Mouse (Mus musculus) intestine, embryonic 14.5 days (tissue): ENCODE measurements at regions not wholly inside any gene's neighbourhood (a gene's known extent, or its start where the extent isn't known, plus 50 kb on each side); places are given as distances from the start of the nearest gene placed in this dataset.
A peak's percentile ranks its signal among the peaks of the same experiment; 100 is the strongest.

Experiments used
- ATAC-seq: fragments of 200-750 bp; cut with Nextera tagmentation; replicated peaks from 2 replicates; pipeline ENCODE4 v1.8.0; 2017; ENCODE audit warnings: low read depth, moderate number of reproducible peaks, moderate TSS enrichment, moderate library complexity; ENCODE audit not compliant: low FRiP score, low TSS enrichment
- DNase-seq: peaks from one replicate; pipeline ENCODE4 v3.0.0-alpha.2; 2018; ENCODE audit warnings: low spot score
- H3K27ac ChIP-seq: fragments of 300-500 bp; sonication (generic); 2 replicates; pipeline ENCODE4 v1.5.1; 2014; ENCODE audit warnings: low read depth, mild to moderate bottlenecking, control low read depth
- H3K27me3 ChIP-seq: fragments of 300-500 bp; sonication (generic); replicated peaks from 2 replicates; pipeline ENCODE4 v1.6.1; 2014; ENCODE audit warnings: low read length, control low read depth; ENCODE audit not compliant: control insufficient read depth, insufficient read depth
- H3K36me3 ChIP-seq: fragments of 300-500 bp; sonication (generic); 2 replicates; pipeline ENCODE4 v1.6.1; 2014; ENCODE audit warnings: low read length, control low read depth; ENCODE audit not compliant: control insufficient read depth, insufficient read depth
- H3K4me1 ChIP-seq: fragments of 300-500 bp; sonication (generic); replicated peaks from 2 replicates; pipeline ENCODE4 v1.6.1; 2014; ENCODE audit warnings: low read length, control low read depth, mixed read lengths; ENCODE audit not compliant: control insufficient read depth, insufficient read depth
- H3K4me2 ChIP-seq: fragments of 300-500 bp; sonication (generic); 2 replicates; pipeline ENCODE4 v1.6.1; 2014; ENCODE audit warnings: low read length
- H3K4me3 ChIP-seq: fragments of 300-500 bp; sonication (generic); 2 replicates; pipeline ENCODE4 v1.5.1; 2014; ENCODE audit warnings: low read depth, low read length, control low read depth, mixed read lengths
- H3K9ac ChIP-seq: fragments of 300-500 bp; sonication (generic); 2 replicates; pipeline ENCODE4 v1.6.1; 2014; ENCODE audit warnings: mild to moderate bottlenecking, low read length
- H3K9me3 ChIP-seq: fragments of 300-500 bp; sonication (generic); 2 replicates; pipeline ENCODE4 v1.6.1; 2016; ENCODE audit warnings: low read length, control low read depth; ENCODE audit not compliant: control insufficient read depth
- WGBS: fragments of 180-500 bp; shearing (Covaris S2); extraction: QIAGEN DNeasy Blood & Tissue Kit; methylation state at CpG from one replicate; pipeline ENCODE4 v1.1.7; 2014; 5-methylcytosine and 5-hydroxymethylcytosine counted together

GRCm38 (mm10) chr5:129393150-129393549 lies 107.9 kb upstream of the Sfswap start:
- Histone ChIP-seq H3K4me3 (no peak overlapping the region), H3K9ac (no peak overlapping the region), H3K4me1 (no peaks in the 10 kb centered on the region), H3K36me3 (no peaks in the 10 kb centered on the region), H3K27ac (no peak overlapping the region), H3K9me3 (no peaks in the 10 kb centered on the region), H3K27me3 (no peaks in the 10 kb centered on the region), H3K4me2 (no peak overlapping the region)
- DNase-seq = no peak
- 81% methylated on average over 2 of the region's 2 CpGs for WGBS
- ATAC-seq = no peak

GRCm38 (mm10) chr5:129393606-129394255 lies 107.3 kb upstream of the Sfswap start:
- no peaks in the 10 kb centered on the region for H3K4me1 ChIP-seq
- no peaks in the 10 kb centered on the region for H3K27me3 ChIP-seq
- no peak overlapping the region for H3K4me2 ChIP-seq
- no peak for DNase-seq
- H3K27ac ChIP-seq = no peak overlapping the region
- no peak overlapping the region for H3K4me3 ChIP-seq
- no peak overlapping the region for H3K9ac ChIP-seq
- H3K9me3 ChIP-seq = no peaks in the 10 kb centered on the region
- no peak for ATAC-seq
- 77% methylated on average over 9 of the region's 9 CpGs for WGBS
- no peaks in the 10 kb centered on the region for H3K36me3 ChIP-seq

GRCm38 (mm10) chr5:129394416-129394815 lies 106.6 kb upstream of the Sfswap start:
- Histone ChIP-seq H3K4me3 (no peak overlapping the region), H3K27ac (no peak overlapping the region), H3K9ac (no peak overlapping the region), H3K4me2 (no peak overlapping the region), H3K36me3 (no peaks in the 10 kb centered on the region), H3K4me1 (no peaks in the 10 kb centered on the region), H3K9me3 (no peaks in the 10 kb centered on the region), H3K27me3 (no peaks in the 10 kb centered on the region)
- WGBS = 67% methylated on average over 4 of the region's 4 CpGs
- no peak for ATAC-seq
- no peak for DNase-seq

- H3K4me3 ChIP-seq = no peak overlapping the region
- H3K36me3 ChIP-seq = no peaks in the 10 kb centered on the region
- no peak overlapping the region for H3K27ac ChIP-seq
- WGBS = 61% methylated on average over 1 of the region's 1 CpGs
- DNase-seq (no peak), ATAC-seq (no peak)
- H3K27me3 ChIP-seq = no peaks in the 10 kb centered on the region
- no peak overlapping the region for H3K4me2 ChIP-seq
- no peaks in the 10 kb centered on the region for H3K9me3 ChIP-seq
- no peaks in the 10 kb centered on the region for H3K4me1 ChIP-seq
- H3K9ac ChIP-seq = no peak overlapping the region
Measured at GRCm38 (mm10) chr5:129397311-129397710, 103.7 kb upstream of the Sfswap start.

GRCm38 (mm10) chr5:129406259-129406658 lies 94.8 kb upstream of the Sfswap start:
- Histone ChIP-seq H3K9ac (no peak overlapping the region), H3K4me1 (no peaks in the 10 kb centered on the region; the same call in 1 of the 2 replicates), H3K4me2 (no peak overlapping the region), H3K4me3 (no peak overlapping the region), H3K9me3 (no peaks in the 10 kb centered on the region), H3K36me3 (no peaks in the 10 kb centered on the region), H3K27me3 (no peaks in the 10 kb centered on the region), H3K27ac (no peak overlapping the region)
- DNase-seq (no peak), ATAC-seq (no peak)
- WGBS = 68% methylated on average over 4 of the region's 4 CpGs

- no peak overlapping the region for H3K27ac ChIP-seq
- 54% methylated on average over 14 of the region's 14 CpGs for WGBS
- no peak overlapping the region for H3K4me2 ChIP-seq
- no peak for DNase-seq
- no peak overlapping the region for H3K4me3 ChIP-seq
- ATAC-seq = no peak
- no peaks in the 10 kb centered on the region for H3K9me3 ChIP-seq
- H3K9ac ChIP-seq = no peak overlapping the region
- H3K36me3 ChIP-seq = no peaks in the 10 kb centered on the region
- no peaks in the 10 kb centered on the region for H3K27me3 ChIP-seq
- no peaks in the 10 kb centered on the region; the same call in 1 of the 2 replicates for H3K4me1 ChIP-seq
Measured at GRCm38 (mm10) chr5:129409440-129410004, 91.5 kb upstream of the Sfswap start.

GRCm38 (mm10) chr5:129412161-129412560 lies 88.9 kb upstream of the Sfswap start:
- no peak overlapping the region for H3K4me2 ChIP-seq
- WGBS = 96% methylated on average over 6 of the region's 6 CpGs
- H3K9ac ChIP-seq = no peak overlapping the region
- no peaks in the 10 kb centered on the region for H3K27me3 ChIP-seq
- H3K4me3 ChIP-seq = no peak overlapping the region
- H3K4me1 ChIP-seq = peaks cover 12% of the 10 kb centered on the region
- H3K36me3 ChIP-seq = no peaks in the 10 kb centered on the region
- no peak for ATAC-seq
- H3K9me3 ChIP-seq = no peaks in the 10 kb centered on the region
- no peak overlapping the region for H3K27ac ChIP-seq
- no peak for DNase-seq

- Histone ChIP-seq H3K4me1 (peaks cover 12% of the 10 kb centered on the region), H3K27me3 (no peaks in the 10 kb centered on the region), H3K4me2 (peak overlapping the region; percentile 40), H3K9me3 (no peaks in the 10 kb centered on the region), H3K4me3 (0 out of 2 replicates have a peak overlapping the region, but pooled peaks have one; percentile 8), H3K36me3 (no peaks in the 10 kb centered on the region), H3K27ac (peak overlapping the region; percentile 86), H3K9ac (peak overlapping the region; percentile 25)
- peak; percentile 71 for ATAC-seq
- DNase-seq = peak; percentile 73
- WGBS = 22% methylated on average over 12 of the region's 12 CpGs
Measured at GRCm38 (mm10) chr5:129414960-129415706, 85.9 kb upstream of the Sfswap start.
